Mouse (Mus musculus): ENCODE data around the gene Glp1r. TPM values are rescaled to one million over a fixed set of nuclear protein-coding genes. Genes with fewer than 3 reads are reported as not detected.
A peak's percentile ranks its signal among the peaks of the same experiment; 100 is the strongest.

Glp1r gene
- total and polyA plus RNA-seq, 2 experiments from 2014 or later = 0.34 to 1.7 TPM

- H3K27ac ChIP-seq (ENCODE audit: low read depth, low read length) = no peak overlapping the region
- DNase-seq (no peak), ATAC-seq (no peak)
- no peaks in the 10 kb centered on the region for H3K9me3 ChIP-seq (ENCODE audit: low read length)
- no peak overlapping the region for H3K4me2 ChIP-seq (ENCODE audit: low read depth)
- no peaks in the 10 kb centered on the region for H3K4me1 ChIP-seq (ENCODE audit: insufficient read depth)
- H3K36me3 ChIP-seq (ENCODE audit: insufficient read depth) = no peaks in the 10 kb centered on the region
- whole genome bisulfite sequencing = 86% methylated on average over 7 of the region's 7 CpGs
- H3K27me3 ChIP-seq (ENCODE audit: insufficient read depth, low read length) = no peaks in the 10 kb centered on the region
- H3K4me3 ChIP-seq (ENCODE audit: low read depth, low read length) = no peak overlapping the region
- no peak for TF ChIP-seq CTCF (IDR thresholded peaks at IDR 0.05; ENCODE audit: low read depth)
- no peak overlapping the region for H3K9ac ChIP-seq
Observed at GRCm38 (mm10) chr17:30971877-30972276, 70.3 kb downstream of the Glp1r start.

- H3K27ac ChIP-seq (ENCODE audit: low read depth, low read length) = no peak overlapping the region
- ATAC-seq = peak; percentile 16; the same call in 1 of the 2 replicates
- no peak overlapping the region for H3K4me2 ChIP-seq (ENCODE audit: low read depth)
- H3K9ac ChIP-seq = no peak overlapping the region
- TF ChIP-seq CTCF (IDR thresholded peaks at IDR 0.05; ENCODE audit: low read depth) = no peak
- no peaks in the 10 kb centered on the region for H3K4me1 ChIP-seq (ENCODE audit: insufficient read depth)
- no peak for DNase-seq
- H3K36me3 ChIP-seq (ENCODE audit: insufficient read depth) = no peaks in the 10 kb centered on the region
- no peaks in the 10 kb centered on the region for H3K27me3 ChIP-seq (ENCODE audit: insufficient read depth, low read length)
- no peak overlapping the region for H3K4me3 ChIP-seq (ENCODE audit: low read depth, low read length)
- H3K9me3 ChIP-seq (ENCODE audit: low read length) = no peaks in the 10 kb centered on the region
- WGBS = 80% methylated on average over 6 of the region's 6 CpGs
Observed at GRCm38 (mm10) chr17:30973332-30973731, 71.7 kb downstream of the Glp1r start.

DNA sequence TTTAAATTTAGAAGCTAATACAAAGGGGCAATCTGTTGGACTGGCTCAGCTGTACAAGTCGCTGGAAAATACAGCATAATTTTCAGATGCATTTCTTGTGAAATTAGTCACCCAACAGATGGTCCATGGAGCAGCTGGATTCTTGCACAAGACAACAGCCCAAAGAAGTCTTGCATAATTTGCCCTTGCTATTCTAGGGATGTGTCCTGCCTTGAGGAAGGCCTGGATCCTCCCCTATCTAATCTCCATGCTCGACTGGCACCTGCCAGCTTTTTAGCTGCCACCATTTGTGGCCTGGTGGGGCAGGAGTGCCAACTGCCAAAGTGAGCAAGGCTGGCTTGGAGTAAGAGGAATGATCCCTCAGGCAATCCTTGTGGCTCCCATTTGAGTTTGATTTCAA lies 75.7 kb downstream of the Glp1r start:
- Histone ChIP-seq H3K4me1 (ENCODE audit: insufficient read depth) (no peaks in the 10 kb centered on the region), H3K9ac (no peak overlapping the region), H3K4me2 (ENCODE audit: low read depth) (no peak overlapping the region), H3K4me3 (ENCODE audit: low read depth, low read length) (no peak overlapping the region), H3K27ac (ENCODE audit: low read depth, low read length) (peak overlapping the region; percentile 30; the same call in 1 of the 2 replicates), H3K27me3 (ENCODE audit: insufficient read depth, low read length) (no peaks in the 10 kb centered on the region), H3K9me3 (ENCODE audit: low read length) (no peaks in the 10 kb centered on the region), H3K36me3 (ENCODE audit: insufficient read depth) (no peaks in the 10 kb centered on the region)
- DNase-seq = peak; percentile 28
- WGBS = 45% methylated on average over 2 of the region's 2 CpGs
- ATAC-seq = peak; percentile 61
- no peak for TF ChIP-seq CTCF (IDR thresholded peaks at IDR 0.05; ENCODE audit: low read depth)

DNA sequence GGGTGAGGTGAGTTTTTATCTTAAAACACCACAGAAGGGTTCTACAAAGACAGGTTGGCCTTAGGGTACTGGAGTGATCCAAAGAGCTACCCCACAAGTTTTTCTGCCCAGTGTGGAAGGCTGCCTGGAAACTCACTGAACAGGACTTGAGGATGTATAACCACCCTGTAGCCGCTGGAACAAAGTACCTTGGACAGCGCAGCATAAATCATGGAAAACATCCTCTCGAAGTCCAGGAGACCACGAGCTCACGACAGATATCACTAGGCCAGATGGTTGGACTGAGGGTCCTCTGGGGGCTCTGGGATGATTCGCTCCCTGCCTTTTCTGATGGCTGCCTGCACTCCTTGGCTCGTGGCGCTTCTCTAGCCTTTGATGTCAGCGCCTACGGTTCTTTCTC lies 76.9 kb downstream of the Glp1r start:
- TF ChIP-seq CTCF (IDR thresholded peaks at IDR 0.05; ENCODE audit: low read depth) = no peak
- no peak overlapping the region for H3K4me2 ChIP-seq (ENCODE audit: low read depth)
- no peak overlapping the region for H3K4me3 ChIP-seq (ENCODE audit: low read depth, low read length)
- H3K4me1 ChIP-seq (ENCODE audit: insufficient read depth) = no peaks in the 10 kb centered on the region
- DNase-seq (no peak), ATAC-seq (no peak)
- H3K9ac ChIP-seq = no peak overlapping the region
- H3K9me3 ChIP-seq (ENCODE audit: low read length) = no peaks in the 10 kb centered on the region
- no peaks in the 10 kb centered on the region for H3K27me3 ChIP-seq (ENCODE audit: insufficient read depth, low read length)
- 82% methylated on average over 10 of the region's 10 CpGs for WGBS
- H3K36me3 ChIP-seq (ENCODE audit: insufficient read depth) = no peaks in the 10 kb centered on the region
- no peak overlapping the region for H3K27ac ChIP-seq (ENCODE audit: low read depth, low read length)

GRCm38 (mm10) chr17:30983521-30983920 lies 81.9 kb downstream of the Glp1r start:
- no peak for TF ChIP-seq CTCF (IDR thresholded peaks at IDR 0.05; ENCODE audit: low read depth)
- no peak for DNase-seq
- Histone ChIP-seq H3K4me2 (ENCODE audit: low read depth) (no peak overlapping the region), H3K27ac (ENCODE audit: low read depth, low read length) (no peak overlapping the region), H3K4me3 (ENCODE audit: low read depth, low read length) (no peak overlapping the region), H3K27me3 (ENCODE audit: insufficient read depth, low read length) (no peaks in the 10 kb centered on the region), H3K4me1 (ENCODE audit: insufficient read depth) (no peaks in the 10 kb centered on the region), H3K9me3 (ENCODE audit: low read length) (no peaks in the 10 kb centered on the region), H3K36me3 (ENCODE audit: insufficient read depth) (no peaks in the 10 kb centered on the region), H3K9ac (no peak overlapping the region)
- ATAC-seq = no peak
- WGBS = 83% methylated on average over 4 of the region's 4 CpGs

DNA sequence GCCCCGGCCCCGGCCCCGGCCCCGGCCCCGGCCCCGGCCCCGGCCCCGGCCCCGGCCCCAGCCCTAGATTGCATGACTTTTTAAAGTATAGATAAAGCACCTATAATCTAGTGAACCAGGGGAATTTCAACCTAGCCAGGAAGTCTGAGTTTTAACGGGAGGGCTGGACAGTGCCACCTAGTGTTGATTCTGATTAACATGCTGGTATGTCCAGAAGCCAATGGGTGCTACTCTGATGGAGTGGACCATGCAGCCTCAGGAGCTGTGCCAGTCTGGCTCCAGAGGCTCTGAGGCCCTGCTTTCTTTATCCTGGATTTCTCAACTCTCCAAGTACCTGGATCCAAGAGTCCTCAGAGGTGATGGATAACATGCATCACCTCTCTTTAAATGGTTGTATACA lies 88.6 kb downstream of the Glp1r start:
- no peak for ATAC-seq
- peak; percentile 34 for DNase-seq
- no peak overlapping the region for H3K4me3 ChIP-seq (ENCODE audit: low read depth, low read length)
- no peak overlapping the region for H3K27ac ChIP-seq (ENCODE audit: low read depth, low read length)
- no peak overlapping the region for H3K4me2 ChIP-seq (ENCODE audit: low read depth)
- 76% methylated on average over 10 of the region's 10 CpGs for WGBS
- no peaks in the 10 kb centered on the region for H3K9me3 ChIP-seq (ENCODE audit: low read length)
- no peaks in the 10 kb centered on the region for H3K27me3 ChIP-seq (ENCODE audit: insufficient read depth, low read length)
- no peaks in the 10 kb centered on the region for H3K36me3 ChIP-seq (ENCODE audit: insufficient read depth)
- no peaks in the 10 kb centered on the region for H3K4me1 ChIP-seq (ENCODE audit: insufficient read depth)
- H3K9ac ChIP-seq = no peak overlapping the region
- TF ChIP-seq CTCF (IDR thresholded peaks at IDR 0.05; ENCODE audit: low read depth) = peak; percentile 75

Small RNAs within 50 kb of the gene (microRNA-seq; reads per million reads assigned to microRNA genes)
- gene Gm24026 = 0 reads per million in 2 experiments

Other genes starting within 250 kb of the Glp1r start
- gene Umodl1, start 52.8 kb downstream of the Glp1r start, total RNA-seq (2014; rRNA removed) = 0.05 TPM in 1 of 2 replicates, not detected in the other
- gene Umodl1, start 52.8 kb downstream of the Glp1r start, polyA plus RNA-seq (2015; fragmentation: Nextera tagmentation; extraction: Ambion mirVana) = 0.09 and 0.10 TPM in 2 replicates
- gene Abcg1, start 155.9 kb downstream of the Glp1r start, total RNA-seq (2014; rRNA removed) = 16.8 and 24.2 TPM in 2 replicates
- 11.1 and 16.1 TPM in 2 replicates for gene Abcg1, start 155.9 kb downstream of the Glp1r start, polyA plus RNA-seq (2015; fragmentation: Nextera tagmentation; extraction: Ambion mirVana)
- not detected in 2 replicates for gene Tff3, start 227.8 kb downstream of the Glp1r start, total RNA-seq (2014; rRNA removed)
- gene Tff3, start 227.8 kb downstream of the Glp1r start, polyA plus RNA-seq (2015; fragmentation: Nextera tagmentation; extraction: Ambion mirVana) = 0.35 TPM in 1 of 2 replicates, not detected in the other
- gene Tff2, start 242.5 kb downstream of the Glp1r start, total RNA-seq (2014; rRNA removed) = not detected in 2 replicates
- gene Tff2, start 242.5 kb downstream of the Glp1r start, polyA plus RNA-seq (2015; fragmentation: Nextera tagmentation; extraction: Ambion mirVana) = not detected in 2 replicates